Mouse (Mus musculus): ENCODE data around the gene Fstl5.
"Not testable (repeated sequence)": the region's sequence is repeated elsewhere in the genome, so short reads cannot be mapped to it uniquely, and the experiment has no call there.

Fstl5 gene

DNA sequence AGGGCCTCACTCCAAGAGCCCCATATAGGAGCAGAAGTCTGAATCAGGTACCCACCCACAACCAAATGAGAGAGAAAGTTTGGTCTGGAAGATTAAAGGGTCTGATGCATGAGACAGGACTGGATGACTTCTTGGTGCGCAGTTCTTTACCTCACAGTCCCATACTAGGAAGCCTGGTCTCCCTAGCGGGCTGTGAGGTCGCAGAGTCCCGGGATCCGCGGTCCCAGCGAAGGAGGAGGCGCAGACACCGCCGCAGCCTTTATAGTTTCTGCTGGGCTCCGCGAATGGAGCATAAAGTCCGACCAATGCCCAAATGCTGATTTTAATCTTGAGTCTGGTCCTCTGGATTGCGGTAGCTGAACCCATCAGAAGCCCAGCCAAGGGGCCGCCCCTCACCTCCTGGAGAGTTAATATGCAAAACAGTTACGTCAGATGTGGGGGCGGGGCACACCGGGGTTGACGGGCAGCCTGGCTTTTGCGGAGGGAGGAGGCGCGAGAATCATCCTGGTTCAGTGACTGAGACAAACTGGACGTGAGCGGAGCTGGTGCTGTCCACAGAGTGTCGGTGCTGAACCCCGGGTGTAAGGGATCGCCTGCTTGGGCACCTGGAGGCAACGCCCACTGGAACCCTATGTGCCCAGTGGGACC lies at the start of gene Fstl5:
Gene Fstl5, plus strand, starts transcription at position 211 of the 648 bp plus-strand sequence.
- DNase-seq (ENCODE audit: low read depth, low spot score): peak; percentile 49

DNA sequence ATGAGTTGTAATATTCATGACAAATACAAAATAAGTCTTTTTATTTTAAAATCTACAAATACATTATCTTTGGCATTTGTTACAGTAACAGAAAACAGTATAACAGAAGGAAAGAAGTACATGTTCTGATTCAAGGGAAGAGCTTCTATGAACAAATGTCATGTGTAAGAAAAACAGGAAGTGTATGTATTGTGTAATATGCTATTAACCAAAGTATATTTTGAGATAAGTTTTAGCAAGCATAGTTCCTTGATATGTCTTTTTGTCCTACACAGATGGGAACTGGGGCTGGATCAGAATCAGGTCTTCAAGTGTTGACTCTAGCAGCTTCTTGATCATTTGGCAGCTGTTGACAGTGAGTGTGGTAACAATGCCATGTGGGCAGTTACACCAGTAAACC lies 48.5 kb upstream of the Fstl5 start:
- DNase-seq (ENCODE audit: low read depth, low spot score): no peak

DNA sequence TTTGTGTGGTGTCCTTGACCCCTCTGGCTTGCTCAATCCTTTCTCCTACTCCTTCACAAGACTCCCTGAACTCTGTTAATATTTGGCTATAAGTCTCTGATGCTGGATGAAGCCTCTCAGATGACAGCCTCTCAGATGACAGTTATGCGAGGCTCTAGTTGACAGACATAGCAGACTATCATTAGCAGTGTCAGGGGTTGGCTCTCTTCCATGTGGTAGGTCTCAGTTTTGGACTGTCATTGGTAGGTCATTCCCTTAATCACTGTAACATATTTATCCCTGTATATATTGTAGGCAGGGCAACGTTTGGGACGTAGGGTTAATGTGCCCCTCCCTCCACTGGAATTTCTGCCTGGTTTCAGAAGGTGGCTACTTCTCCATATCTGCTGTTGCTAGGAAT lies 22.9 kb upstream of the Fstl5 start:
- no peak for DNase-seq (ENCODE audit: low read depth, low spot score)

DNA sequence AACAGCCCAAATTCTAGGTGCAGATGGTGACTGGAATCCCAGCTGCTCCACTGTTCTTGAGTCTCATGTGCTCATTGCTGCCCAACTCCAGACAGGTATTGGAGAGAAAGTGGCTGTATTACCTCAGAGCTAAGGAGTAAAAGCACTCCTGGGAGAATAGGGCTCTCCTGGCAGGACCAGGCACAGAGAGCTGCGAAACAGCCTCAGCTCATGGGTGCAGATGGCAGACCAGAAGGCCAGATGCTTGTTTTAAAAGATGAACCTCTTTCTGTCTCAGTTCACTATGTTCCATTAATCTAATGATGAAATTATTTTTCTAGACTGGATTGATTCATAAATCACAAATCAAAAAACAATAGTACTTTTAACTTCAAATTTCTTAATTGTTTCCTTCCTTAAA lies 12.1 kb upstream of the Fstl5 start:
- DNase-seq (ENCODE audit: low read depth, low spot score): no peak

DNA sequence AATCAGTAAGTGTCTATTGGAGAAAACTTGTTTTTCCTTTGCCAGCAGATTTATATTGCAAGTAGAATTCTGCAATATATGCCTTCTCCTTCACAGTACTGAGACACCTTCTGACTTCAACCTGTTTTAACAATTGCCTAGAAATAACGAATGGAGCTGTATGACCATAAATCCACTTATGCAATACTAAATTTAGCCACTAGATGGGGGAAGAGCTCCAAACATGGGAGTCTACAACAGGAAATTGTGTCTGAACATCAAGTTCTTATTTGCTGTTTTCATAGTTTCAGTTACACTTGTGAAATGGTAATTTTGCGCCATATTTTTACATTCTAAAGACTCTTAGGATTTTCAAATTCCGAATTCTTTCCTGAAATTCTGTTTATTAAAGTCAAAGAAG lies 6.2 kb upstream of the Fstl5 start:
- peak; percentile 50 for DNase-seq (ENCODE audit: low read depth, low spot score)

DNA sequence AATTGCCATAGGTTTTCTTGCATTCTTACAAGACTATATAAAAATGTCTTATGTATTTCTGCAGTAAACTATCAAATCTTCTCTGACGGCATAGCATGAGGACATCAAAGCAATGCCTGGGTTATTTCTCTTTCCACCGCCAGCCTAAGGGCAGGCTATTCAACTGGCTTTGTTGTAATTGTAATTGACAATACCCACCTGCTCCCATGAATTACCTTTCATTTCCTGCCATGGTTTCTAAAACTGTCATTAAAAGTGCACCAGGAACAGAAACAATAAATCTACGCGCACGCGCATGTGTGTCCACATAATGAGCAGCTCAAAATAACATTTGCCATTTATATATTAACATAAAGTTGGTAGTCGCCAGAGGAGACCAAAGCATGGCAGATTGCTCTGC lies 1.2 kb upstream of the Fstl5 start:
- DNase-seq (ENCODE audit: low read depth, low spot score): no peak

DNA sequence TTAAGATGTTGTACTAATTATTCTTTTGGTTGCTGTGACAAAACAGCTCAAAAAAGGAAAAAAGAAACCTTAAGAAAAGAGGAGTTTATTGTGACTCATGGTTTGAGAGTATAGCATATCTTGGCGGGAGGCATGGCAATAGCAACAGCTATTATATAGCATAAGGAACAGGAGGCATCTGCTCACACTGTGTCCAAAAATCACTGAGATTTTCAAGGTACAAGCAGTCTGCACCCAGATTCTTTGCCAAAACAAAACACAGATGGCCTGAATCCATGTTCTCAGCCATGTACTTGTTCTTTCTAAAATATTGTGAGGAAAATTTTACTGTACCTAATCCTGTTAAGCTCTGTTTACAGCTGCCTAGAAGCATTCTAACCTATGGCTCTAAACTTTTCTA lies 66.4 kb downstream of the Fstl5 start:
- DNase-seq (ENCODE audit: low read depth, low spot score): no peak

DNA sequence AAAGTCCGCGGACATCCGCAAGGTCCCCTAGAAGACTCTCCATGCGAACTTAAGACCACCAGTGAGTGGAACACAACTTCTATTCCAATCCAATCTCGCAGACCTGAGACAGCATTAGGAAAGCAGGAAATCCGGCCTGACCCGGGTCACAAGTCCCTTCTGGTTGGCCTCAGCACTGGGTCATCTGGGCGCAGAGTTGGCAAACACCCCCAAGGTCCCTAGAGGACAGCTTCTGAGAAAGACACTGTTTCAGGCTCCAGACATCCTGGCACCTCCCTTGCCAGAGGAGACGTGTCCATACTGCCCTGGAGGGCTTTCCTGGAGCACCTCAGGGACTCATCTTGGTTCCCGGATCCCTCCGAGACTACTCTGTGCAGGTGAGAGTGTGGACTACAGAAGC lies 73.8 kb downstream of the Fstl5 start:
- no peak for DNase-seq (ENCODE audit: low read depth, low spot score)

DNA sequence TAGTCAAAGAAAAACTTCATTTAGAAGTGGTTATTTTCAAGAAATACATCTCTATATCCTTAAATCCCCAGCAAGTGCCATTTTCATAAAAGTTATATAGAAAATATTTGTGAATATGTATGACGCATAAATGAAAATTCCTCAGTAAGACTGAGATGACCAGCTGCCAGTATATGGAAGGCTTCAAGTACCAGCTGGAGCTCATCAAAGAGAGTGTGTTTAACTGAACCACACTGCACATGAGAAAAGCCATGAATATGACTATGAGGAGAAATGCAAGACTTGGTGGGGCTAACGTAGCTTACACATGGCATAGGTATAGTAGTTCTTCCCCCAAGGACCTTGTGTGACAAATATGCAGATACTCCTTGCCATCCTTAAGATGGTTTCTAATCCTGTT lies 164.8 kb downstream of the Fstl5 start:
- no peak for DNase-seq (ENCODE audit: low read depth, low spot score)

DNA sequence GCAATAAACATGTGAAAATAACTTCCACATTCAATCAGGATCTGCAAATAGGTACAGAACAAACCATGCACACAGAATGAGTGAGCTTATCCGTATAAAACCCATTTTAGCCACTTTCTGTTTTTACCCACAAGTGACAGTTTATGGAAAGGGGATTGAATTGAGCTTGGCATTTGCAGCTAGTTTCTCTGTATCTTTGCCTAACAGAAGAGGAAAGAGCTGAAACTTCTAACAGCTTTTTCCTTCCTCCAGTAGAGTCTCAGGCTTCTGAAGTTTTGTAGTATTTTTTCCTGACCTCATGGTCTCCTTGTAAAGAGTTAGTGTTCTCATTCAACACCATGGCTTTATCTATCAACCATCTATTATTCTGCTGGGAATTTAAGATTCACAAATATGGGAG lies 177.3 kb downstream of the Fstl5 start:
- no peak for DNase-seq (ENCODE audit: low read depth, low spot score)

DNA sequence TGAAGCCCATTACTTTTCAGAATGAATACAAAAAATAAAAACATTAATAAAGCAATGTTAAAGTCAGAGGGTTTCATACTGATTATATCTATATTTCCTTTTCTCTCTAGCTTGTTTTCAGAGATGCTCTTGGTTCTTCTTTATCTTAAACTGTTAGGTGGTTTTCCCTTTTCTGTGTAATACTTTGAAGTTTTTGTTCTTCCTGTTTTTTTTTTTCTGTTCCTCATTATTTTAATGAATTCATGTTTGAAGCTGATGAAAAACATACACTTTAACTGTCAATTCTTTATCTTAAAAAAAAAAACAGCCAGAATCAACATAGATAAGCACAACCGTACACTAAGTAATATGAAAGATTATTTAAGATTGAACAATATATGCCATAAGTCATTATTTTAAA lies 218.9 kb downstream of the Fstl5 start:
- DNase-seq (ENCODE audit: low read depth, low spot score): no peak

DNA sequence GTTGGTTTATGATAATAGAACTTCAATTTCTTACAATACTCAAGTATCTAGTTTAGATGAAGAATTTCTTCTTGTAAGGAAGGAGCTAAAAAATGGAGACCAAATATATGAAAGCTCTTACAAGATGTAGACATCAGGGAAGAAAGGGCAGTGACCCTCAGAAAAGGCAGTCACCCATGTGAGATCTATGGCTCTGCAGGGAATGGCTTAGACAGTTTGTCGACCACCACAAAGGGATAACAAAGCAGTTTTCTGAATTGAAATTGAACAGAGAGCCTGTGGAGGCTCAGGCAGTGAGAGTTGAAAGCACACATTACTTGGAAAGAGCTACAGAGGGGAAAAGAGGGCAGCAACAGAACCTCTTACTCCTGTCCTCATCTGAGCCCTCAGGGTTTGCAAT lies 220.3 kb downstream of the Fstl5 start:
- DNase-seq (ENCODE audit: low read depth, low spot score): no peak

DNA sequence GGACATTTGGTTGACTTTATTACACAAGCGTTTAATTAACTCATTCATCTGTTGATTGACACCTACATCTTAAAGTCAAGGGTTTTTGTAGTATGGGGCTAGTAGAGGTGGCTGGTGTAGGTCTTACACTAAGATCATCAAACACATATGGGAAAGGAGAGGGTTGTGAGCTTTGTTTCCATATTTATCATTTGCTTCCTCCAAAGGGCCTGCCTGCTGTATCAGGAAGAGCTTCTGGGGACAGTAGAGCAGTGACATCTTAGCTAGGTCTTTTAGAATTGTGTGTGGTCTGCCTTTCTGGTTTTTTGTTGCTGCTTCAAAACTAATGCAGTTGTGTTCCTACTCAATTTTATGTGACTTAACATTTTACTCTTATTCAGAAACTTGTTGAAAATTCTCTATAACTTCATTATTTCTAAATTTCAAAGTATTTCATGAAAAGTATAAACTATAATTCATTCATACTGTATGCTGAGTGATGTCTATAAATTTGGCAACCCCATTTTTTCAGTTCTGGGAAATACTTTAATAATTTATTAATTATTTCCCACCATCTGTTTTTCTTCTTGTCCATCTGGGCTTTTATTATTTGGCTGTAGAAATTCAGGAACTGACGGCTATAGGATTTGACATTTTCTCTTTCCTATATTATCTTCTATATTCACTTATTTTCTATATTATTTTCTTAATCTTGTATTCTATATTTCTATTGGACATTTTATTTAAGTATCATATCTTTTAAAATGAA lies 227.1 kb downstream of the Fstl5 start:
- DNase-seq (ENCODE audit: low read depth, low spot score): no peak

DNA sequence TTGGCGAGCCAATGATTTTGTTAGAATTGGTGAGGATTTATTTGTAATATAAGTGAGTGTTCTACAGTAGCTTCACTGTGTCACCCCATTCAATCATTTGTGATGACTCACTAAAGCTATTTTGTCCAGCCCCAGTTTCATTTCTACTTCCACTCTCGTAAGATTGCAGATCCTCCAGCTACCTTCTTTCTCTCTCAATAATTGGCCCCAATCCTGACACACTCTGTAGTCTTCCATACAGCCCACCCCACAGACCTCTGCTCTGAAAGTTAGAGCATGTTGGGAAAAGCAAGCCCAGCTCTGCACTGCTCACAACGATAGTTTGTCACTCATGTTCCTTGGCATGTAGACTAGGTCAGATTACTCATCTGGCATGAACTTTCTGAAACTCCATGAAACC lies 242.9 kb downstream of the Fstl5 start:
- no peak for DNase-seq (ENCODE audit: low read depth, low spot score)

DNA sequence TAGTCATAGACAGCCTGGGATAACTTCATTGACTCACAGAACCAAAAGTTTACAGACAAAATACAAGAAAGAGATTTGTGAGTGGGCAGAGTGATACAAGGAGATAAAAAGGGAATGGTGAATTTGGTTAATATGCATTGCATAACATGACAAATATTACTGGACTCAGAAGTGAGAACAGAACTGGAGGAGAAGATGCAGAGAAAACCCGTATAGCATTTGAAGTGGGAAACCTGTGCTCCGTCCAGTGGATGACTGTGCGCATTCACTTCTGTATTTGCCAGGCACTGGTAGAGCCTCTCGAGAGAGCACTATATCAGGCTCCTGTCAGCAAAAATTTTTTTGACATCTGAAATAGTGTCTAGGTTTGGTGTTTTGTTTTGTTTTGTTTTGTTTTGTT lies 245.5 kb downstream of the Fstl5 start:
- no peak for DNase-seq (ENCODE audit: low read depth, low spot score)

DNA sequence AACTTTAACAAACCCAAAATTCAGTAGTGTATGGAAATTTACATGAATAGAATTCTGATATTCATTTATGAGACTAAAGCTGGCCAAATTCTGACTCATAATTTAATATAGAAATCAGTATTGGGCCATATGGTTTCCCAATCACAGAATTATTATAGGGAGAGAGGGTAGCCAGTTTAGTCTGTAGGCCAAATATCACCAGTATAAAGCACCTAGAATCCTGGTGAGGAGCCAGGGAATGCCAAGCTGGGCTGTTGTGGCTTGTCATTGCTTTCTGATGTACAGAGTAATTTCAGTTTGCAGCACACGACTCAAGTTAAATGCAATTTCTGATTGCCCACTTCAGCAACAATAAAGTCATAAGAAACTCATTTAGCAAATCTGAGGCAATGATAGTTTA lies 248.4 kb downstream of the Fstl5 start:
- no peak for DNase-seq (ENCODE audit: low read depth, low spot score)

DNA sequence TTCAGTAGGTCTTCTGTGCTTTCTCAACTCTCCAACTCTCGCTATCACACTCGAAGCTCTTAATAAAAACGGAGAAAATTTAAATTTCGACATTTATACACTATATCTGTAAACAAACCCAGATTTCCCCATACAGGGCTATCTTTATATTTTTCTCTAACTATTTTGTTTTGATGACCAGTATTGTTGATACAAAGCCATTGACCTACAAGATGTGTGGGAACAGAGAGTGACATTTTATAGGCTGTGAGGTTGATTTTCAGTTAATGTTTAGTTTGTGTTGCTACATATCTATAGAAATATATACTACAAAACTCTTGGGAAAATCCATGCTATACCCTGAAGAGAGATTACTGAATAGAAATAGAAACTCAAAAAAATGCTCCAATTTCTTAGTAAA lies 262.9 kb downstream of the Fstl5 start:
- DNase-seq (ENCODE audit: low read depth, low spot score): no peak

DNA sequence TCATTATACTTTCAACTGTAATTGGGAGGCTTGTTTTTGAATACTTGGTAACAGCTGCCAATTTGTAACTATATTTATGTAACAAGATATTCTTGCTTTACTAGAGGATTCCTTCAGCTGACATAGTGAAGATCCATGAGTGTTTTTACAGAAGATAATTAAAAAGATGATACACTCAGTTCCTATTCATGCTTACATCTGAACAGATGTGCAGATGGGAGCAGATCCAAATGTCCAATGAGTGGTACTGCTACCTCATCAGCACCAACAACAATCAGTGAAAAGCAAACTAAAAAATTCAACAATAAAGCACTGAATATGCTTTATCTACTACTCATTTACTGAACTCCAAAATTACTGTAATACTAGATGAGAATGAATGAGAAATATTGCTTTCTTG lies 292.9 kb downstream of the Fstl5 start:
- no peak for DNase-seq (ENCODE audit: low read depth, low spot score)

DNA sequence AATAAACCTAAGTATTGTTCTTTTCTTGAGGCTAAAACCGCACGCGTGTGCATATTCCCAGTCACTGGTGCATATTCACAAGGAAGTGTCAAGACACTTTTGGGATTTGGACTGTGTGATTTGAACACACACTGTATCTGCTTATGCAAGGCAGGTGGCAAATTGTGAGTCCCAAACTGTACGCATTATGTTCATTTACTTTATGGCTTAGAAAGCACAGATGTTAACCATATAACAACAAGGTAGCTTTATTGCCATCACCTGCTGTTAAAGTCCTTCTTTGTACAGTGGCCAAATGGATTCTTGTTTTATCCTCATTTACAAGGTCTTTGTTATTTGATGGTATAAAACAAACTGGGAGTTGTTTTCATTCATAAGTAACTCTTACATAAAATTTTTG lies 295.8 kb downstream of the Fstl5 start:
- DNase-seq (ENCODE audit: low read depth, low spot score): no peak

DNA sequence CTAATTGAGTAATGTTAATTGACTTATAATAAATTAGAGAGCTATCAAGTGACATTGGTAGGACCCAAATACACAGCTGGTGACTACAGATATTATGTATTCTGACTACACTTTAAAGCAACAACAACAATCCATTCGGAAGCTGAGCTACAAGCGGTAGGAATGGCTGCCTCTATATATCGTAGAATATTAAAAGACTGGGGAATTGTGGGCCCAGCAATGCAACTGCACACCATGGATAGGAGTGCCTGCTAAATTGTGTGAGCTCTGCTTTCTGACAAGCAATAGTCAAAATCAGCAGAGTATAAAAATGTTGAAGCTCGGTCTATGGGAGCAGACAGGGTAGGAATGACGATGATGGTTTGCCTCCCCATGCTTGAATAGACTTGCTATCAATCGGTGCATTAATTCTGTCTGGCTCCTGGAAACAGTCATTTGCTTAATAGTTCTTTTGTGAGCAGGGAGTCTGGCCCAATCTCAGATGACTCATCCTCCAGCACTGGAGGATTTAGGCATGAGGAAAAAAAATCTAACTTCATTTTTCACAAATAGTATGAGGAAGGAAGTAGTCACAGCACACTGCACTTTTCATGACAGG lies 354.8 kb downstream of the Fstl5 start:
- DNase-seq (ENCODE audit: low read depth, low spot score): no peak

DNA sequence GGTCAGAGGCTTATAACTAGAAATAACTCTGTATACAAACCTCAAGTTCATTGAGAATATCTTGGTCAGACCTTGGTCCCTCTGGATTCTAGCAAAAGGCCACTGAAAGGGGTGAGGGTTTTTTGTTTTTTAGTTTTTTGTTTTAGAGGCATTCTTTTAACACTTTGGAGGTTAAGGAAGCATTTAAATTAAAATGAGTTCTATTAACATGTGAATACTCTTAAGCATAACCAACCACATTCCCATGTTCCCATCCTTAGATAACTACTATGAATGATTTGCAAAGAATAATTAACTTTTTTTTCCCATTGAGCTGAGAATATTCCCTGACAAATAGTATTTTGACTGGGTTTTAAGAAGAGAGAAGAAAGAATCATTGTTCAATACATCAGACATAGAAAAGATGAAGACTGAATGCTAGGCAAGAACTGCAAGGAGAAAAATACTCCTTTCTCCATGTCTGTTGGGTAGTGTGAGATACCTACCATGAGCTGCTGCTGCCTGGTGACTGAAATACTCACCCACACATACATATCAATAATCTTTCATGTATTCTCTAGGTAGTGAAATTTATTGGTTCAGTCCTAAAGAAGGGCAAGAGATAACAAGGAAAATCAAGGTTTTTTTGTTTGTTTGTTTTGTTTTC lies 393.3 kb downstream of the Fstl5 start:
- no peak for DNase-seq (ENCODE audit: low read depth, low spot score)

DNA sequence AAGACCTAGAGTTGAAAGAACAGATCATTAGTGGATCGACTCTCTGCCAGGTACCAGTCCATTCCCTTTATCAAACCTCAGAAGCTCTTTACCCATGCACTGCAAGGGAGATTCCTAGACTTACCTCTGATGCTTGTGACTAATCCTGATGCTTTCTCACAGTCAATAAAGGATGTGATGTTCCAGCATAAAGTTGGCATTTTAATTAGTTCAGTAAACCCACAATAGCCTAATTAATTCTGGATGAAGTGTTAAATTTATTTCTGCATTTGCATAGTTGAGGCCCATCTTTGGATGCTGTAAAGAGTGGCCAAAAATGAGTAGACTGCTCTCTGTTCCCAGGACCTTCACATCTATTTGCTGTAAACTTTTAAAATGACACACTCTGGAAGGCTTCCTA lies 394.1 kb downstream of the Fstl5 start:
- DNase-seq (ENCODE audit: low read depth, low spot score): no peak

DNA sequence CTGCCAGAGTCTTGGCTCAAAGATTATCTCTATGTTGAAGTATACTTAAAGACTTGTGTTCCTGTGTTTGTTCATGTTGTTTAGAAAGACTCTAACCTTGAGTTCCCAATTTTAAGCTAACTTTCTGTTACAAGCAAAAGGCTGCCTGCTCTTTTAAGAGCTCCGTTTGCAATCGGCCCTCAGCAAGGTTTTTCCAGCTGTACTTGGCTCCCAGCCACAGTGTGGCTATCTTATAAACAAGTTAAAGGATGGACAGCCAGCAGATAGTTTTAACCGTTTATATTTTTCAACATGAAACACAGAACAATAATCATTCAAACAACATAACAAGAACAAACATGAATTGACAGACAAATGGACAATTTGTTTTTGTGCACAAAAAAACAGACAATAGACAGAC lies 433.8 kb downstream of the Fstl5 start:
- not testable (repeated sequence) for DNase-seq (ENCODE audit: low read depth, low spot score)

All from retina, adult 2 months (tissue).